In the genomic region with DNA sequence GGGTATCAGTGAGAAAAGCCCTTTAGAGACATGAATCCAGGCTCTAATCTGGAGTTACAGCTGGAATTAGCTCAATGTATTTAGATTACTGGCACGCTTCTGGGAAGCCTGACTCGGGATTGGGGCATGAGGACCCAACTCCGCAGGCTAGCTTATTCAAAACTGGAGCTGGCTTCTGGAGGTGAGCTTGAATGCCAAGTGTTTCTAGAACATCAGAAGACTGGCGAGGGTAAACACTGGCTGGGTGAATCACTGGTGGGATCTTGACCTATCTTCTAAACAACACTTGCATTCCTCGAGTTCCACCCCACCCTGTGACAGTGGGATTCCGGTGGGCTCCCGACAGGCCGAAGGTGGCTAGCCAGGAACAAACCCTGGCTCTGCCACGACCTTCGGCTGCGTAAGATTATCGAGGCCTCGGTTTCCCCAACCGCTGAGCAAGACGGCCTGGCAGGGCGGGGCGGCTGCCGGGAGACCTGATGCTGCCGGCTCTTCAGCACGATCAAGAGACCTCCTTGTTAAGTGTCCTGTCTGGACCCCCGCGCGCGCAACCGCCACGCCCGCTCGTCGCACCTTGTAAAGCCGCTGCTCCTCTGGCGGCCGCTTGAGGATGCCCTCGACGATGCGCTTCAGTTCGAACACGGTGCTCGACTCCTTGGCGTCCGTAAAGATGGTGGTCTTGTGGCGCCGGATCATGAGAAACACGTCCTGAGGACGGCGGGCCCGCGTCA, we compare ENCODE assay signal across 8 mouse cellular contexts. TPM values are rescaled to one million over a fixed set of nuclear protein-coding genes. Genes with fewer than 3 reads are reported as not detected.
A peak's percentile ranks its signal among the peaks of the same experiment; 100 is the strongest.
DNase-seq lines count a peak whose midpoint lies in the region; ATAC-seq and TF ChIP-seq lines count a peak whose summit lies in the region.

No protein-coding gene starts in this region.

- DNase-seq in heart, adult 2 months: peak in 1 of 2 experiments; percentile 29
- no peak for DNase-seq in heart, adult 18-20 months
- DNase-seq in cerebellum, adult 11-12 months: peak; percentile 74
- DNase-seq in frontal cortex, postnatal 10 days (ENCODE audit: low spot score in 2 of 2): peak; percentile 57 to 70
- no peak for DNase-seq in limb, embryonic 14.5 days (ENCODE audit: low spot score)
- DNase-seq in spleen, postnatal 36 days (ENCODE audit: low spot score in 2 of 2): peak; percentile 43 to 51

- intact Hi-C loops in heart, adult 2 months (cut with DNase I): loop anchor here (1.0 to 2.0 kb wide), 2 partner anchors 26 to 58 kb away; a partner anchor contains a TSS

- no peaks in the 10 kb centered on the region for H3K9me3 ChIP-seq in limb, embryonic 14.5 days (ENCODE audit: control insufficient read depth, low read length)
- no peaks in the 10 kb centered on the region for H3K9me3 ChIP-seq in midbrain, embryonic 13.5 days

- peak overlapping the region; percentile 76 for H3K27ac ChIP-seq in heart, adult 2 months
- peak overlapping the region; percentile 95 for H3K27ac ChIP-seq in limb, embryonic 14.5 days (replicated peaks; ENCODE audit: low read depth, low read length)
- peak overlapping the region; percentile 96 for H3K27ac ChIP-seq in midbrain, embryonic 13.5 days

- no peak for TF ChIP-seq POLR2A in heart, adult 2 months (IDR thresholded peaks at IDR 0.05; ENCODE audit: insufficient read depth, low read depth, low read length)
- no peak for TF ChIP-seq POLR2A in limb, embryonic 14.5 days (IDR thresholded peaks at IDR 0.05; ENCODE audit: borderline replicate concordance, extremely low read depth, insufficient read depth, insufficient read length)

- no peak for TF ChIP-seq EP300 in heart, adult 2 months (IDR thresholded peaks at IDR 0.05; ENCODE audit: insufficient read depth, low read depth, low read length)

- H3K79me2 ChIP-seq in heart, adult 2 months (replicated peaks; ENCODE audit: control insufficient read depth, insufficient read depth, low read length): peaks cover 2% of the 10 kb centered on the region; the same call in 1 of the 2 replicates

- H3K4me2 ChIP-seq in limb, embryonic 14.5 days (replicated peaks; ENCODE audit: low read depth, low read length, severe bottlenecking): peak overlapping the region; percentile 82
- peak overlapping the region; percentile 75 for H3K4me2 ChIP-seq in midbrain, embryonic 13.5 days (replicated peaks)

- peak; percentile 46 for ATAC-seq in inflammation-experienced regulatory T-cells, adult 6 months
- peak; percentile 66 for ATAC-seq in limb, embryonic 14.5 days (ENCODE audit: low FRiP score, low read depth)
- peak; percentile 88 for ATAC-seq in midbrain, embryonic 13.5 days

- no peaks in the 10 kb centered on the region for H3K27me3 ChIP-seq in heart, adult 2 months (ENCODE audit: control insufficient read depth, insufficient read depth, low read length)
- H3K27me3 ChIP-seq in limb, embryonic 14.5 days (ENCODE audit: control insufficient read depth, insufficient read depth, low read length): no peaks in the 10 kb centered on the region
- peaks cover 13% of the 10 kb centered on the region; the same call in 1 of the 2 replicates for H3K27me3 ChIP-seq in midbrain, embryonic 13.5 days

- peak overlapping the region; percentile 80 for H3K9ac ChIP-seq in heart, adult 2 months (ENCODE audit: low read depth, low read length)
- H3K9ac ChIP-seq in limb, embryonic 14.5 days (ENCODE audit: low read depth, low read length, severe bottlenecking): peak overlapping the region; percentile 66
- peak overlapping the region; percentile 92 for H3K9ac ChIP-seq in midbrain, embryonic 13.5 days (replicated peaks)

- H3K36me3 ChIP-seq in heart, adult 2 months (ENCODE audit: control insufficient read depth, insufficient read depth, low read length): peaks cover 14% of the 10 kb centered on the region
- peaks cover 37% of the 10 kb centered on the region for H3K36me3 ChIP-seq in limb, embryonic 14.5 days (ENCODE audit: control insufficient read depth, insufficient read depth, low read length)
- H3K36me3 ChIP-seq in midbrain, embryonic 13.5 days: peaks cover 38% of the 10 kb centered on the region

- WGBS in heart, adult 2 months: under 1% methylated on average over 47 of the region's 47 CpGs
- WGBS in limb, embryonic 14.5 days: under 1% methylated on average over 41 of the region's 47 CpGs
- under 1% methylated on average over 47 of the region's 47 CpGs for WGBS in midbrain, embryonic 13.5 days

- 0 out of 2 replicates have a peak, but pooled peaks have one; percentile 9 for TF ChIP-seq CTCF in heart, adult 2 months (IDR thresholded peaks at IDR 0.05)

- no peaks in the 10 kb centered on the region for H3K4me1 ChIP-seq in heart, adult 2 months (ENCODE audit: control insufficient read depth, insufficient read depth, low read length)
- H3K4me1 ChIP-seq in limb, embryonic 14.5 days (ENCODE audit: control insufficient read depth, insufficient read depth, low read length): peaks cover 11% of the 10 kb centered on the region
- H3K4me1 ChIP-seq in midbrain, embryonic 13.5 days (replicated peaks): peaks cover 25% of the 10 kb centered on the region

- H3K4me3 ChIP-seq in heart, adult 2 months: peak overlapping the region; percentile 83
- peak overlapping the region; percentile 53 for H3K4me3 ChIP-seq in limb, embryonic 14.5 days (replicated peaks; ENCODE audit: low read length)
- H3K4me3 ChIP-seq in midbrain, embryonic 13.5 days (replicated peaks): peak overlapping the region; percentile 75

RNA-seq across cellular contexts. Expression of a gene that starts 0.5 kb away (rescaled TPM):
- 100 to 1,000 TPM; 325 to 371 TPM for total RNA-seq in heart, adult 2 months (2021)
- polyA plus RNA-seq in heart, adult 2 months (2012; rRNA removed): 384 and 511 TPM in 2 replicates
- total RNA-seq in heart, adult 18-20 months (2021): 100 to 1,000 TPM; 357 to 360 TPM
- 100 to 1,000 TPM; 674 to 762 (median 707) TPM for polyA plus RNA-seq in inflammation-experienced regulatory T-cells, adult 6 months (2017; shearing (Covaris generic))
- polyA plus RNA-seq in limb, embryonic 14.5 days (2012; rRNA removed): 739 and 935 TPM in 2 replicates
- 1,204 and 1,221 TPM in 2 replicates for polyA plus RNA-seq in limb, embryonic 14.5 days (2014; fragmentation: Nextera tagmentation; extraction: Ambion mirVana)
- polyA plus RNA-seq in midbrain, embryonic 13.5 days (2015; fragmentation: Nextera tagmentation; extraction: Ambion mirVana): 1,286 and 1,324 TPM in 2 replicates

RNA-seq across cellular contexts. Expression of a gene that starts 7.4 kb away (rescaled TPM):
- not detected for total RNA-seq in heart, adult 2 months (2021)
- not detected in 2 replicates for polyA plus RNA-seq in heart, adult 2 months (2012; rRNA removed)
- not detected for total RNA-seq in heart, adult 18-20 months (2021)
- polyA plus RNA-seq in inflammation-experienced regulatory T-cells, adult 6 months (2017; shearing (Covaris generic)): 1 to 10 TPM in 2 of 3 experiments, not detected in 1; 1.3 to 1.6 TPM
- polyA plus RNA-seq in limb, embryonic 14.5 days (2012; rRNA removed): 0.12 and 0.14 TPM in 2 replicates
- polyA plus RNA-seq in limb, embryonic 14.5 days (2014; fragmentation: Nextera tagmentation; extraction: Ambion mirVana): not detected in 2 replicates
- 0.30 and 0.36 TPM in 2 replicates for polyA plus RNA-seq in midbrain, embryonic 13.5 days (2015; fragmentation: Nextera tagmentation; extraction: Ambion mirVana)

RNA-seq across cellular contexts. Expression of a gene that starts 15.2 kb away (rescaled TPM):
- total RNA-seq in heart, adult 2 months (2021): not detected
- 0.16 TPM in 1 of 2 replicates, not detected in the other for polyA plus RNA-seq in heart, adult 2 months (2012; rRNA removed)
- total RNA-seq in heart, adult 18-20 months (2021): not detected
- 1 to 10 TPM in 1 of 3 experiments, under 1 TPM in 1, not detected in 1; 0.34 to 1.1 TPM for polyA plus RNA-seq in inflammation-experienced regulatory T-cells, adult 6 months (2017; shearing (Covaris generic))
- 0.06 TPM in 1 of 2 replicates, not detected in the other for polyA plus RNA-seq in limb, embryonic 14.5 days (2012; rRNA removed)
- polyA plus RNA-seq in limb, embryonic 14.5 days (2014; fragmentation: Nextera tagmentation; extraction: Ambion mirVana): not detected in 2 replicates
- polyA plus RNA-seq in midbrain, embryonic 13.5 days (2015; fragmentation: Nextera tagmentation; extraction: Ambion mirVana): not detected in 2 replicates

RNA-seq across cellular contexts. Expression of a gene that starts 15.5 kb away (rescaled TPM):
- under 1 TPM in 1 of 2 experiments, not detected in 1; 0.29 TPM for total RNA-seq in heart, adult 2 months (2021)
- polyA plus RNA-seq in heart, adult 2 months (2012; rRNA removed): not detected in 2 replicates
- not detected for total RNA-seq in heart, adult 18-20 months (2021)
- 10 to 100 TPM in 2 of 3 experiments, 1 to 10 TPM in 1; 3.9 to 19.1 (median 13.6) TPM for polyA plus RNA-seq in inflammation-experienced regulatory T-cells, adult 6 months (2017; shearing (Covaris generic))
- polyA plus RNA-seq in limb, embryonic 14.5 days (2012; rRNA removed): 1.6 and 2.1 TPM in 2 replicates
- 0.28 and 0.78 TPM in 2 replicates for polyA plus RNA-seq in limb, embryonic 14.5 days (2014; fragmentation: Nextera tagmentation; extraction: Ambion mirVana)
- 0.94 and 1.5 TPM in 2 replicates for polyA plus RNA-seq in midbrain, embryonic 13.5 days (2015; fragmentation: Nextera tagmentation; extraction: Ambion mirVana)

RNA-seq across cellular contexts. Expression of a gene that starts 38.1 kb away (rescaled TPM):
- 100 to 1,000 TPM; 157 to 161 TPM for total RNA-seq in heart, adult 2 months (2021)
- 318 and 320 TPM in 2 replicates for polyA plus RNA-seq in heart, adult 2 months (2012; rRNA removed)
- total RNA-seq in heart, adult 18-20 months (2021): 100 to 1,000 TPM; 125 to 153 TPM
- polyA plus RNA-seq in inflammation-experienced regulatory T-cells, adult 6 months (2017; shearing (Covaris generic)): 100 to 1,000 TPM; 271 to 328 (median 302) TPM
- polyA plus RNA-seq in limb, embryonic 14.5 days (2012; rRNA removed): 654 and 850 TPM in 2 replicates
- polyA plus RNA-seq in limb, embryonic 14.5 days (2014; fragmentation: Nextera tagmentation; extraction: Ambion mirVana): 406 and 466 TPM in 2 replicates
- 639 and 664 TPM in 2 replicates for polyA plus RNA-seq in midbrain, embryonic 13.5 days (2015; fragmentation: Nextera tagmentation; extraction: Ambion mirVana)

Comparison
In these comparisons a context has a peak if more than half of its experiments do, and no peak if none do; other contexts are left out.
1. DNase-seq: peak in cerebellum, adult 11-12 months (single experiment), frontal cortex, postnatal 10 days (2 of 2) and spleen, postnatal 36 days (2 of 2); none in heart, adult 18-20 months (0 of 2) and limb, embryonic 14.5 days (single experiment).
2. Peak in every context shown above with its lines, with median percentiles within 50 percentile points of each other: H3K27ac ChIP-seq, H3K4me3 ChIP-seq, H3K9ac ChIP-seq and ATAC-seq.